Mouse (Mus musculus) thymus, adult 2 months (tissue): ENCODE results near the gene St6gal1. TPM values are rescaled to one million over a fixed set of nuclear protein-coding genes. Genes with fewer than 3 reads are reported as not detected.

ENCODE experiments used
- DNase-seq: peaks from one replicate; pipeline ENCODE4 v3.0.0; 2021
- H3K27ac ChIP-seq: fragments of 200-500 bp; 2 replicates; pipeline ENCODE4 v1.5.1; 2012; ENCODE audit warnings: low read length, control low read depth; ENCODE audit not compliant: control insufficient read depth, insufficient read depth
- H3K27me3 ChIP-seq: fragments of 200-500 bp; 2 replicates; pipeline ENCODE4 v1.6.1; 2012; ENCODE audit warnings: mild to moderate bottlenecking, low read length, moderate library complexity, mixed read lengths; ENCODE audit not compliant: control insufficient read depth, insufficient read depth
- H3K36me3 ChIP-seq: fragments of 200-500 bp; 2 replicates; pipeline ENCODE4 v1.6.1; 2012; ENCODE audit warnings: mild to moderate bottlenecking, low read length, moderate library complexity; ENCODE audit not compliant: control insufficient read depth, insufficient read depth
- H3K4me1 ChIP-seq: fragments of 200-500 bp; replicated peaks from 2 replicates; pipeline ENCODE4 v1.6.1; 2012; ENCODE audit warnings: low read length; ENCODE audit not compliant: control insufficient read depth, insufficient read depth
- H3K4me3 ChIP-seq: fragments of 200-500 bp; 2 replicates; pipeline ENCODE4 v1.5.1; 2012; ENCODE audit warnings: mild to moderate bottlenecking, low read length, control low read depth, moderate library complexity; ENCODE audit not compliant: control insufficient read depth, insufficient read depth
- CTCF ChIP-seq: fragments of 200-500 bp; IDR thresholded peaks from 2 replicates; pipeline ENCODE4 v1.5.1; 2012; ENCODE audit warnings: mild to moderate bottlenecking, control low read depth, low read length, moderate library complexity, borderline replicate concordance; ENCODE audit not compliant: control insufficient read depth, poor library complexity, insufficient read depth; ENCODE audit errors: extremely low read depth
- POLR2A ChIP-seq: fragments of 200-500 bp; IDR thresholded peaks from 2 replicates; pipeline ENCODE4 v1.6.1; 2012; ENCODE audit warnings: mild to moderate bottlenecking, low read length, control low read depth, moderate library complexity; ENCODE audit not compliant: control insufficient read depth, poor library complexity, insufficient read depth; ENCODE audit errors: extremely low read depth
- WGBS: fragments of 180-500 bp; shearing (Covaris S2); methylation state at CpG from one replicate; pipeline ENCODE4 v1.1.7; 2018; 5-methylcytosine and 5-hydroxymethylcytosine counted together
- polyA plus RNA-seq: library from polyadenylated mRNA; depleted of rRNA; stranded (reverse); fragments of >200 nt; gene quantifications from 2 replicates; pipeline ENCODE4 v1.2.3, GENCODE M21; 2012

St6gal1 gene
- polyA plus RNA-seq, 1 experiment, result 33.2 TPM

GRCm38 (mm10) chr16:23234557-23234956, 10.0 kb downstream of the St6gal1 start:
- no peak overlapping the region for H3K27ac ChIP-seq
- WGBS, result 49% methylated on average over 5 of the region's 5 CpGs
- no peaks in the 10 kb centered on the region for H3K27me3 ChIP-seq
- no peaks in the 10 kb centered on the region for H3K36me3 ChIP-seq
- H3K4me1 ChIP-seq, result peaks cover 16% of the 10 kb centered on the region; the same call in 1 of the 2 replicates
- DNase-seq, result no peak
- TF ChIP-seq CTCF (no peak), POLR2A (no peak)
- no peak overlapping the region for H3K4me3 ChIP-seq

- no peaks in the 10 kb centered on the region for H3K36me3 ChIP-seq
- no peak overlapping the region for H3K4me3 ChIP-seq
- WGBS, result 92% methylated on average over 7 of the region's 7 CpGs
- DNase-seq, result no peak
- no peaks in the 10 kb centered on the region for H3K27me3 ChIP-seq
- no peak overlapping the region for H3K27ac ChIP-seq
- no peak for TF ChIP-seq CTCF
- no peak for TF ChIP-seq POLR2A
- H3K4me1 ChIP-seq, result peaks cover 22% of the 10 kb centered on the region
These were observed 10.7 kb downstream of the St6gal1 start for GRCm38 (mm10) chr16:23235173-23235694.

- H3K4me1 ChIP-seq, result peaks cover 19% of the 10 kb centered on the region
- no peak overlapping the region for H3K27ac ChIP-seq
- no peaks in the 10 kb centered on the region for H3K27me3 ChIP-seq
- no peaks in the 10 kb centered on the region for H3K36me3 ChIP-seq
- 94% methylated on average over 6 of the region's 6 CpGs for WGBS
- no peak for DNase-seq
- H3K4me3 ChIP-seq, result no peak overlapping the region
- no peak for TF ChIP-seq CTCF
- TF ChIP-seq POLR2A, result no peak
These were observed 15.0 kb downstream of the St6gal1 start for GRCm38 (mm10) chr16:23239583-23239982.

- TF ChIP-seq POLR2A (no peak), CTCF (no peak)
- DNase-seq, result no peak
- Histone ChIP-seq H3K27me3 (no peaks in the 10 kb centered on the region), H3K4me1 (peaks cover 19% of the 10 kb centered on the region), H3K4me3 (no peak overlapping the region), H3K27ac (no peak overlapping the region), H3K36me3 (no peaks in the 10 kb centered on the region)
- 59% methylated on average over 13 of the region's 13 CpGs for WGBS
These were observed 15.8 kb downstream of the St6gal1 start for GRCm38 (mm10) chr16:23240049-23240949.

GRCm38 (mm10) chr16:23240950-23241259, 16.4 kb downstream of the St6gal1 start:
- no peak overlapping the region for H3K4me3 ChIP-seq
- 84% methylated on average over 5 of the region's 5 CpGs for WGBS
- DNase-seq, result no peak
- no peaks in the 10 kb centered on the region for H3K36me3 ChIP-seq
- H3K27ac ChIP-seq, result no peak overlapping the region
- TF ChIP-seq POLR2A (no peak), CTCF (no peak)
- H3K4me1 ChIP-seq, result peaks cover 19% of the 10 kb centered on the region
- no peaks in the 10 kb centered on the region for H3K27me3 ChIP-seq

GRCm38 (mm10) chr16:23243726-23244425, 19.3 kb downstream of the St6gal1 start:
- no peaks in the 10 kb centered on the region for H3K36me3 ChIP-seq
- no peak overlapping the region for H3K27ac ChIP-seq
- 95% methylated on average over 5 of the region's 5 CpGs for WGBS
- no peak for DNase-seq
- TF ChIP-seq POLR2A, result no peak
- TF ChIP-seq CTCF, result no peak
- H3K4me3 ChIP-seq, result no peak overlapping the region
- H3K4me1 ChIP-seq, result peaks cover 14% of the 10 kb centered on the region
- no peaks in the 10 kb centered on the region for H3K27me3 ChIP-seq
